Mouse (Mus musculus) cerebellum, adult 8-10 months (tissue): Measurements from ENCODE around the gene Evl.
"Not testable (repeated sequence)": the region's sequence is repeated elsewhere in the genome, so short reads cannot be mapped to it uniquely, and the experiment has no call there.

ENCODE experiments used
- DNase-seq: peaks from one replicate; pipeline ENCODE4 v3.0.0; 2022

The Evl gene

GRCm38 (mm10) chr12:108699576-108699975, 145.1 kb downstream of the Evl start:
- DNase-seq, result no peak

GRCm38 (mm10) chr12:108700037-108700436, 145.5 kb downstream of the Evl start:
- no peak for DNase-seq

- DNase-seq, result no peak
Measured at GRCm38 (mm10) chr12:108701221-108701620, 146.7 kb downstream of the Evl start.

GRCm38 (mm10) chr12:108702185-108702584, 147.7 kb downstream of the Evl start, which contains the start of gene Degs2:
Gene Degs2, minus strand, starts transcription at chr12:108702315.
- no peak for DNase-seq

GRCm38 (mm10) chr12:108705486-108705885, 151.0 kb downstream of the Evl start:
- DNase-seq, result no peak

- no peak for DNase-seq
Measured at GRCm38 (mm10) chr12:108706129-108706528, 151.6 kb downstream of the Evl start.

- DNase-seq, result no peak
Measured at GRCm38 (mm10) chr12:108709386-108709785, 154.9 kb downstream of the Evl start.

- no peak for DNase-seq
Measured at GRCm38 (mm10) chr12:108709964-108710765, 155.6 kb downstream of the Evl start.

- no peak for DNase-seq
Measured at GRCm38 (mm10) chr12:108710861-108711615, 156.5 kb downstream of the Evl start.

- no peak for DNase-seq
Measured at GRCm38 (mm10) chr12:108712481-108712880, 158.0 kb downstream of the Evl start.

- not testable (repeated sequence) for DNase-seq
Measured at GRCm38 (mm10) chr12:108713972-108714371, 159.5 kb downstream of the Evl start.

GRCm38 (mm10) chr12:108715854-108716253, 161.3 kb downstream of the Evl start:
- DNase-seq, result no peak

- no peak for DNase-seq
Measured at GRCm38 (mm10) chr12:108718485-108718884, 164.0 kb downstream of the Evl start.

- no peak for DNase-seq
Measured at GRCm38 (mm10) chr12:108722464-108722863, 167.9 kb downstream of the Evl start.

GRCm38 (mm10) chr12:108723841-108724240, 169.3 kb downstream of the Evl start:
- DNase-seq, result no peak

GRCm38 (mm10) chr12:108734386-108734785, 179.9 kb downstream of the Evl start:
- no peak for DNase-seq

- no peak for DNase-seq
Measured at GRCm38 (mm10) chr12:108737838-108738237, 183.3 kb downstream of the Evl start.
